Mouse (Mus musculus): Measurements from ENCODE around the gene Klf16. TPM values are rescaled to one million over a fixed set of nuclear protein-coding genes. Genes with fewer than 3 reads are reported as not detected.
"Not testable (repeated sequence)": the region's sequence is repeated elsewhere in the genome, so short reads cannot be mapped to it uniquely, and the experiment has no call there.

Klf16 gene
- total RNA-seq, 1 experiment from 2014 or later, result 9.9 TPM

GRCm38 (mm10) chr10:80609269-80609924 is 32.3 kb upstream of the Klf16 start:
- no peak for ATAC-seq (replicated peaks in 1 of 2; ENCODE audit: insufficient read depth in 1 of 2, low FRiP score in 2 of 2, low TSS enrichment in 1 of 2, low read depth in 1 of 2, poor library complexity in 2 of 2, severe bottlenecking in 2 of 2)

GRCm38 (mm10) chr10:80608435-80608834 is 31.3 kb upstream of the Klf16 start:
- ATAC-seq (replicated peaks in 1 of 2; ENCODE audit: insufficient read depth in 1 of 2, low FRiP score in 2 of 2, low TSS enrichment in 1 of 2, low read depth in 1 of 2, poor library complexity in 2 of 2, severe bottlenecking in 2 of 2), result no peak

GRCm38 (mm10) chr10:80606737-80607350 is 29.7 kb upstream of the Klf16 start:
- no peak for ATAC-seq (replicated peaks in 1 of 2; ENCODE audit: insufficient read depth in 1 of 2, low FRiP score in 2 of 2, low TSS enrichment in 1 of 2, low read depth in 1 of 2, poor library complexity in 2 of 2, severe bottlenecking in 2 of 2)

GRCm38 (mm10) chr10:80606306-80606705 is 29.2 kb upstream of the Klf16 start:
- no peak for ATAC-seq (replicated peaks in 1 of 2; ENCODE audit: insufficient read depth in 1 of 2, low FRiP score in 2 of 2, low TSS enrichment in 1 of 2, low read depth in 1 of 2, poor library complexity in 2 of 2, severe bottlenecking in 2 of 2)

- ATAC-seq (replicated peaks in 1 of 2; ENCODE audit: insufficient read depth in 1 of 2, low FRiP score in 2 of 2, low TSS enrichment in 1 of 2, low read depth in 1 of 2, poor library complexity in 2 of 2, severe bottlenecking in 2 of 2), result not testable (repeated sequence)
Measured at GRCm38 (mm10) chr10:80605721-80606120, 28.6 kb upstream of the Klf16 start, which contains the start of gene Gm49322. Gm49322 (plus strand) TSS chr10:80606021.

GRCm38 (mm10) chr10:80604988-80605387 is 27.9 kb upstream of the Klf16 start:
- no peak for ATAC-seq (replicated peaks in 1 of 2; ENCODE audit: insufficient read depth in 1 of 2, low FRiP score in 2 of 2, low TSS enrichment in 1 of 2, low read depth in 1 of 2, poor library complexity in 2 of 2, severe bottlenecking in 2 of 2)

- ATAC-seq (replicated peaks in 1 of 2; ENCODE audit: insufficient read depth in 1 of 2, low FRiP score in 2 of 2, low TSS enrichment in 1 of 2, low read depth in 1 of 2, poor library complexity in 2 of 2, severe bottlenecking in 2 of 2), result no peak
Measured at GRCm38 (mm10) chr10:80604001-80604509, 26.9 kb upstream of the Klf16 start.

GRCm38 (mm10) chr10:80603364-80603763 is 26.2 kb upstream of the Klf16 start:
- no peak for ATAC-seq (replicated peaks in 1 of 2; ENCODE audit: insufficient read depth in 1 of 2, low FRiP score in 2 of 2, low TSS enrichment in 1 of 2, low read depth in 1 of 2, poor library complexity in 2 of 2, severe bottlenecking in 2 of 2)

- peak; percentile 90 to 91 for ATAC-seq (replicated peaks in 1 of 2; ENCODE audit: insufficient read depth in 1 of 2, low FRiP score in 2 of 2, low TSS enrichment in 1 of 2, low read depth in 1 of 2, poor library complexity in 2 of 2, severe bottlenecking in 2 of 2)
Measured at GRCm38 (mm10) chr10:80602698-80603325, 25.7 kb upstream of the Klf16 start, which contains the start of the genes Scamp4 and Adat3. Scamp4 (plus strand) TSS chr10:80602872. Adat3 (plus strand) TSS chr10:80602880.

- no peak for ATAC-seq (replicated peaks in 1 of 2; ENCODE audit: insufficient read depth in 1 of 2, low FRiP score in 2 of 2, low TSS enrichment in 1 of 2, low read depth in 1 of 2, poor library complexity in 2 of 2, severe bottlenecking in 2 of 2)
Measured at GRCm38 (mm10) chr10:80596318-80596717, 19.2 kb upstream of the Klf16 start.

- ATAC-seq (replicated peaks in 1 of 2; ENCODE audit: insufficient read depth in 1 of 2, low FRiP score in 2 of 2, low TSS enrichment in 1 of 2, low read depth in 1 of 2, poor library complexity in 2 of 2, severe bottlenecking in 2 of 2), result peak; percentile 95 to 96
Measured at GRCm38 (mm10) chr10:80589879-80590854, 13.0 kb upstream of the Klf16 start, which contains the start of gene Abhd17a. Abhd17a (minus strand) TSS chr10:80590341.

- no peak for ATAC-seq (replicated peaks in 1 of 2; ENCODE audit: insufficient read depth in 1 of 2, low FRiP score in 2 of 2, low TSS enrichment in 1 of 2, low read depth in 1 of 2, poor library complexity in 2 of 2, severe bottlenecking in 2 of 2)
Measured at GRCm38 (mm10) chr10:80589127-80589878, 12.2 kb upstream of the Klf16 start.

GRCm38 (mm10) chr10:80587305-80587657 is 10.2 kb upstream of the Klf16 start:
- no peak for ATAC-seq (replicated peaks in 1 of 2; ENCODE audit: insufficient read depth in 1 of 2, low FRiP score in 2 of 2, low TSS enrichment in 1 of 2, low read depth in 1 of 2, poor library complexity in 2 of 2, severe bottlenecking in 2 of 2)

- ATAC-seq (replicated peaks in 1 of 2; ENCODE audit: insufficient read depth in 1 of 2, low FRiP score in 2 of 2, low TSS enrichment in 1 of 2, low read depth in 1 of 2, poor library complexity in 2 of 2, severe bottlenecking in 2 of 2), result no peak
Measured at GRCm38 (mm10) chr10:80586407-80587304, 9.5 kb upstream of the Klf16 start.

GRCm38 (mm10) chr10:80585581-80585980 is 8.5 kb upstream of the Klf16 start:
- no peak for ATAC-seq (replicated peaks in 1 of 2; ENCODE audit: insufficient read depth in 1 of 2, low FRiP score in 2 of 2, low TSS enrichment in 1 of 2, low read depth in 1 of 2, poor library complexity in 2 of 2, severe bottlenecking in 2 of 2)

All from hematopoietic stem cell, adult 5-6 weeks (primary cell).